Mouse (Mus musculus) embryo, embryonic 10 days (tissue): ENCODE data around the gene Kirrel3.
A peak's percentile ranks its signal among the peaks of the same experiment; 100 is the strongest.

ENCODE experiments used
- DNase-seq: peaks from one replicate; pipeline ENCODE4 v3.0.0-alpha.2; 2015; ENCODE audit warnings: low spot score

Kirrel3 gene

GRCm38 (mm10) chr9:34507164-34507563 lies 21.5 kb downstream of the Kirrel3 start:
- no peak for DNase-seq

GRCm38 (mm10) chr9:34518861-34519260 lies 33.2 kb downstream of the Kirrel3 start:
- DNase-seq: no peak

DNA sequence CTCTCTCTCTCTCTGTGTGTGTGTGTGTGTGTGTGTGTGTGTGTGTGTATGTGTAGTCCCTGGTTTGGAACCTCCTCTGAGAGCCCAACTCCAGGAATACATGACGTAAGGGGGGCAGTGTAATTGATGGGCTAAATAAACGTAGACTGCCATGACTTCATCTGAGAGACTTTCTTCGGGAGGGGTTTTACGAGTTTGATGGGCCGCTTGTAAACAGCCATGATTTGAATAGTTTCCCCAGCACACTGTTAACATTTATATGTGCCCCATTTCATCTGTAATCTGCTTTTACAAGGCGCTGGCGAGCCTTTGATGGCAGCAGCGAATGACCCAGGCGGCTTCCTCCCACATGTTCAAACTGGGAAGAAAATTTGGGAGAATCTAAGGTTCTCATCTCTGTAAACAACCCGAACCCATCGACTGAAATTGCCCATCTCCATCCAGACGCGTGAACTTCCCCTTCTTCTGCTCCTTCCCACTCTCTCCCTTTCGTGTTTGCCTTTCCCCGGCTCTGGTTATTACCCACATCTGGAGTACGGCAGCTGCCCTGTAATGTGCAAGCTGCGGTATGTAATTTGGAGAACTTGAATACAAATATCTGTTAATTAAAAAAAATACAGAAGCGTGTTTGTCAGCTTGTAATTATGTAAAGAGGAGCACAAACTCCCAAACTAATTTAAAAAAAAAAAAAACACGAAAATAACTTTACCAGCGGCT lies 34.7 kb downstream of the Kirrel3 start:
- no peak for DNase-seq

GRCm38 (mm10) chr9:34525695-34526094 lies 40.0 kb downstream of the Kirrel3 start:
- no peak for DNase-seq

GRCm38 (mm10) chr9:34538591-34539335 lies 53.1 kb downstream of the Kirrel3 start:
- no peak for DNase-seq

DNA sequence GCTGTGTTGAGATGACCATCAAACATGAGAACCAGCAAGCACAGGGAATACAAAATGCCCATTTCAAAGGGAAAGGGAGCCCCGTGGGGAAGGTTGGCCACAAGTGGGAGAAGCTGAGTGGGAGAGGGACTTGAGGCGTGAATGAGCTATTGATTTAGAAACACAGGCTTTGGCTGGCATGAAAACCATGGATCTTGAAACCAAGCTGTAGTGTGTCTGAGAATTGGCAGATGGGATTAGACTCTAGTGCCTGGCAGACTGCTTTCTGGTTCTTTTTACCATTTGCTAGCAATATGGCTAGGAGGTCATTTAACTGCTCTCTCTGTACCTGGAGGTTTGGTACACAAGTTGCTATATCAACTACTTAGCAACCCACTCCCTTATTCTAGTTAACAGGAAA lies 56.2 kb downstream of the Kirrel3 start:
- DNase-seq: no peak

GRCm38 (mm10) chr9:34555699-34556098 lies 70.0 kb downstream of the Kirrel3 start:
- DNase-seq: no peak

DNA sequence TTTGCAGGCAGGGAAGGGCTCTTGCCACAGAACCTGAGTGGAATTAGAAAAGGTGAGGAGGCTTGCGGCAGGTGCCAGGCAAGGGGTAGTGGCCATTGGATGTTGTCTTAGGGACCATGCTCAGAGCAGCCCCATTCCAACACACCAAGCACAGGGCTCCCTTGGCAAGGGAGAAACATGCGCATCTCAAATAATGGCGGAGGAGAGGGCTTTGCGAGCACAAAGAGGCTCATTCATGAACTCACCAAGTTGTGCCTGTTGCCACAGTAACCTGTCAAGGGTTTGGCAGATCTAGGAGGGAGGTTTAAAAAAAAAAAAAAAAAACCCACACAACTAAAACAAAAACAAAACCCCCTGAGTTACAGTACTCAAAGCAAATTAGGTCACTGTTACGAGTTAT lies 72.2 kb downstream of the Kirrel3 start:
- DNase-seq: peak; percentile 69

DNA sequence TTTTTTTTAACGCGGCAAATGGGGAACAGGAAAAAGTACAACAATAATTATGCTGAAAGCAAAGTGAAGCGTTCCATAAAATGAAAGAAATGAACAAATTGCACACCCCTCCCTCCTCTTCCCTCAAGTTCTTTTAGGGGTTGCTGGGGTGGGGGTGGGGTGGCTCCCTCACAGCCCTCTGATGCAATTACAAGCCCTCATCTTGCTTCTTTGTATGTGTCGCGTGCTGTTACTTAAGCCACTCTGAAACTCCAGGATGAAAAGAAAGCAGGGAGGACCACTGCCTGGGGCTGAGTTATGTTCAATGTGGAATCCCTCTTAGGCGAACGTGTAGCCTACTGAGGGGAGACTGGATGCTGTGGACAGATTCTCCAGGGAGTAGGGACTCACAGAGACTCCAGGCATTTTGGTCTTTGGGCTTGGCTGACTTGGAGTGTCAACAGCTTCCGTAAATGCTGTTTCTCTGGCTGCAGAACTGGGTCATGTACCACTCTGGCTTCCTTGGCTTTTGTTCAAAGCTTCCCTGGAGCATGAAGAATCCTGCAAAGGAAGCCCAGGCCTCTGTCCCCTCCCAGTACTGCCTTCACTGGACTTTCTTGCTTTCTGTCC lies 72.7 kb downstream of the Kirrel3 start:
- DNase-seq: peak; percentile 26

DNA sequence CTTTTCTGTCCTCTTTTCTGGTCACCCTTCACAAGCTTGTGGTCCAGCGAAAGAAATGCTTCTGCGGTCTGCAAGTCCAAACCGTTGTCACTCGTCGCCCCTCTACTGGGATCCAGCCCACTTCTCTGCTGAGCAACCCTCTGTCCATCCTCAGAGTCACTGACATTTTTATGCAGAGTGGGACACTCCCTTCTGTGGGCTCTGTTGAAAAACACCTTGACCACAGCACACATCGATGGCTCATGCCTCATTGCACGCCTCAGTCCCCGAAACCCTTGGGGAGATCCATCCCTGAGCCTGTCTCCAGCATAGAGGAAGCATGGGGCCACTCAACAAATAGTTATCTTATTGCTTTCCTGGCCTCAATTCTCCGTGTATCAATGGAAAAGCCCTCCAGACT lies 73.4 kb downstream of the Kirrel3 start:
- no peak for DNase-seq

- no peak for DNase-seq
Observed at GRCm38 (mm10) chr9:34561281-34561680, 75.6 kb downstream of the Kirrel3 start.

- no peak for DNase-seq
Observed at GRCm38 (mm10) chr9:34562437-34563000, 76.8 kb downstream of the Kirrel3 start.

GRCm38 (mm10) chr9:34573906-34574305 lies 88.2 kb downstream of the Kirrel3 start:
- DNase-seq: no peak

DNA sequence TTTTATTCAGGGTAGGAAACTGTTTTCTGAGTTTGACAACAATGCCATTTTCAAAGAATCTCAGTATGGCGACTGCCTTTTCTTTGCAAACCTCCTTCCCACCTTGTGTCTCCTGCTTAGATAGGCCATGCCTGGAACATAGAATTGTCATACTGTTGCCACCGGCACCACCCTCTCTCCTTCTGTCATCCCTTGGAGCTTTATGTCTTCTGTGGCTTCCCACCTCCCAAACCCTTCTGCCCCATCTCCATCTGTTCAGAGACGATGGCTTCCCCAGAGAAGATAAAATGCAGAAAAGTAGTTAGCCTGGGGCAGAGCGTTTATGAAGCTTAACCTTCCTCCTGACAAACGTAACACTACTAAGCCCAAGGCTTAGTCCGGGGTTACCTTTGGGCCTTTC lies 88.9 kb downstream of the Kirrel3 start:
- DNase-seq: no peak

GRCm38 (mm10) chr9:34579174-34579573 lies 93.5 kb downstream of the Kirrel3 start:
- no peak for DNase-seq

GRCm38 (mm10) chr9:34580059-34580458 lies 94.4 kb downstream of the Kirrel3 start:
- no peak for DNase-seq

GRCm38 (mm10) chr9:34582496-34582895 lies 96.8 kb downstream of the Kirrel3 start:
- no peak for DNase-seq

GRCm38 (mm10) chr9:34585487-34585886 lies 99.8 kb downstream of the Kirrel3 start:
- DNase-seq: no peak

GRCm38 (mm10) chr9:34586080-34586479 lies 100.4 kb downstream of the Kirrel3 start:
- DNase-seq: no peak

DNA sequence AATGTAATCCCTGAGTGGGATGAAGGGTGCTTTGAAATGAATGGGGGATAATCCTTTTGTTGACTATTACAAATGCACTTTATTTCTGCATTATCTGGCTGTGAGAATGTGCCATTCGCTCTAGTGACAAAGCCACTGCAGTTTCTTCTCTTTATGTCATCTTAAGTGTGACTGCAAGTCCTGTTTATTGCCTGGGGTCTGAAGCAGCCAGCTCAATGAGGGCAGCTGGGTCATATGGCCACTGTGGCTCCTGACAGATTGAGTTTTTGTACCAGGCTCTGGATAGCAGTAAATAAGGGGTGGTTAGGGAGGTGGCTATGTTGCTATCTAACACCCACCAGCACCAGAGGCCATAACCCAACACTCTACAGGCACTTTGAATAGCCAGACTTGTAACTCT lies 104.1 kb downstream of the Kirrel3 start:
- DNase-seq: no peak

GRCm38 (mm10) chr9:34592073-34592610 lies 106.4 kb downstream of the Kirrel3 start:
- DNase-seq: no peak

DNA sequence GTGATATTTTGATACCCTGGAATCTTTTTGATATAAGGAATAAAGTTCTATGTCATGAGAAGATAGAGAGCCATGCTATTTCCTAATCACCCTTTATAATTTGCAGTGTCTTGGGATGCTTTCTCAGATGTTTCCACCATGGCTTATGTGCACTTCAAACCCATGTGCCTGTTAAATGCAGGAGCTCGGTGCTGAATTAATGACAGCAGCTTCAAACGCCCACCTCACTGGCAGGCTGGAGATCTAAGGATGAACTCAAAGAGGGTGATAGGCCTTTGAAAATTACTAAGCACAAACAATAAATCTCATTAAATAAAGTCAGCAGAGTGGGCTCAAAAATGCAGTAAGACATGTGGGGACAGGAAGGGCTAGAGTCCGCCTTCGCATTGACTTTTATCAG lies 108.2 kb downstream of the Kirrel3 start:
- DNase-seq: no peak

- DNase-seq: no peak
Observed at GRCm38 (mm10) chr9:34600326-34600725, 114.6 kb downstream of the Kirrel3 start.
